ENCODE assay signal across 8 mouse cellular contexts in the genomic region with DNA sequence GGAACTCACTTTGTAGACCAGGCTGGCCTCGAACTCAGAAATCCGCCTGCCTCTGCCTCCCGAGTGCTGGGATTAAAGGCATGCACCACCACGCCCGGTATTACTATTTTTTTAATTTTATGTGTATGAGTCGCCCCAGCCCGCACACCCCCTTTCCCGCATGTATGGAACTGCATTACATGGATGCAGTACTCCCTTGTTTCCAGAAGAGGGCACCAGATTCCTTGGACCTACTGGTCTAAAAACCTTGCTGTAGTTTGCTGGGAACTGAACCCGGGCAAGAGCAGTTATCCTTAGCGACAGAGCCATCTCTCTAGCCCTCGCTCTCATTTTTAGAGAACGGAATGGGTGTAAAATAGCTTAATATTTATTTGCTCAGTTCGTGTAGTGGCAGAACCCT. TPM values are rescaled to one million over a fixed set of nuclear protein-coding genes. Genes with fewer than 3 reads are reported as not detected.
A peak's percentile ranks its signal among the peaks of the same experiment; 100 is the strongest.
DNase-seq lines count a peak whose midpoint lies in the region; ATAC-seq lines count a peak whose summit lies in the region.

No protein-coding gene starts in this region.

- peak; percentile 86 for DNase-seq in heart, adult 11 months
- no peak for DNase-seq in heart, adult 9 months (ENCODE audit: low spot score in 2 of 2)
- peak; percentile 67 for DNase-seq in 416B (ENCODE audit: low read depth)
- peak; percentile 56 for DNase-seq in MEL-GATA-1-ER (ENCODE audit: extremely low read depth, low read depth)
- peak; percentile 34 for DNase-seq in lung, postnatal 14 days
- no peak for DNase-seq in urinary bladder, postnatal 14 days (ENCODE audit: low spot score)
- DNase-seq in urinary bladder, adult 2 months (ENCODE audit: low spot score) = no peak

- 0 out of 2 replicates have a peak, but pooled peaks have one; percentile 61 for ATAC-seq in erythroblast, adult 5-6 weeks (replicated peaks; ENCODE audit: low FRiP score, poor library complexity, severe bottlenecking)

RNA-seq across cellular contexts. Expression of gene Ppp4r2, which starts 49.8 kb away (rescaled TPM):
- total RNA-seq in erythroblast, adult 5-6 weeks (2015; ENCODE audit: low replicate concordance) = 20.6 and 21.3 TPM in 2 replicates
- total RNA-seq in erythroblast, adult 5-6 weeks (2017; ENCODE audit: low replicate concordance) = 46.5 and 49.8 TPM in 2 replicates
- 36.9 and 37.3 TPM in 2 replicates for polyA plus RNA-seq in urinary bladder, adult 2 months (2012; rRNA removed)

Comparison
In these comparisons a context has a peak if more than half of its experiments do, and no peak if none do; other contexts are left out.
1. DNase-seq: peak in heart, adult 11 months (single experiment), 416B (single experiment), MEL-GATA-1-ER (single experiment) and lung, postnatal 14 days (single experiment); none in heart, adult 9 months (0 of 2), urinary bladder, postnatal 14 days (single experiment) and urinary bladder, adult 2 months (single experiment).